In the genomic region with DNA sequence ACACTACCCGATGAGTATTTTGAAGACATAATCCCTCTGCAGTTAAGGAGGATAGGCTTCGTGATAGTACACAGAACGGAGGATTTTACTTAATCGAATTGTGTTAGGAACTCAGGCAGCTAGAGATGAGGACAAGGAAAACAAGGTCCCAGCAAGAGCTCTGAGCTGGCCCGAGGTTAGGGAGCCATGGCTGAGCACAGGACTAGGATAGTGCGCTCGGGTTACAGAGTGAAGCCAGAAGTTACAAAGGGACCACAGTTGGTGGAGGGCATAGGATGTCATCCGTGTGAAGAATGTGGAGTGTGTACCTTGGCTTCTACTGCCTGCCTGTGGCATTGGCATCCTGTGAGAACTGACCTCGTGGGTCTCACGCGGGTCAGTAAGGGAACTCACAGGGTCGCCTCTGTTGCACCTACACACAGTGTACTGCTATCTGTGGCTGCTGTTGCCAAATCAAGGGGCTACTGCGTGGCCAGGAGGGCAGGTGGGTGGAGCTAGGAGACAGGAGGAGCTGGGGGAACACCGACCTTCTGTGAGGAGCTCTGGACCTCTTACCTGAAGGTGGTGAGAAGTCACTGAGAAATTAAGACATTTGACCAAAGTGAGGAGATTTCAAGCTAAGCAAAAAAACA, we compare ENCODE assay signal across 8 mouse cellular contexts. TPM values are rescaled to one million over a fixed set of nuclear protein-coding genes. Genes with fewer than 3 reads are reported as not detected.
DNase-seq lines count a peak whose midpoint lies in the region; ATAC-seq lines count a peak whose summit lies in the region.

No protein-coding gene starts in this region.

- no peak for ATAC-seq in heart, embryonic 15.5 days (replicated peaks; ENCODE audit: insufficient number of reproducible peaks, insufficient read depth, low FRiP score, low read depth)
- ATAC-seq in embryonic facial prominence, embryonic 14.5 days (ENCODE audit: low read depth): peak; percentile 39
- peak; percentile 25; the same call in 1 of the 2 replicates for ATAC-seq in intestine, embryonic 14.5 days (replicated peaks; ENCODE audit: low FRiP score, low TSS enrichment, low read depth)
- ATAC-seq in midbrain, embryonic 16.5 days: peak; percentile 59
- no peak for ATAC-seq in activated CD4-positive, CD25-positive, alpha-beta regulatory T cell, adult 4 months

- H3K4me3 ChIP-seq in heart, embryonic 15.5 days: peak overlapping the region; percentile 43
- H3K4me3 ChIP-seq in embryonic facial prominence, embryonic 14.5 days (ENCODE audit: low read depth, low read length): peak overlapping the region; percentile 34
- H3K4me3 ChIP-seq in intestine, embryonic 14.5 days (ENCODE audit: low read depth, low read length): 0 out of 2 replicates have a peak overlapping the region, but pooled peaks have one; percentile 23
- peak overlapping the region; percentile 37 for H3K4me3 ChIP-seq in midbrain, embryonic 16.5 days (ENCODE audit: low read depth, low read length)

- H3K4me2 ChIP-seq in heart, embryonic 15.5 days: peak overlapping the region; percentile 72
- H3K4me2 ChIP-seq in embryonic facial prominence, embryonic 14.5 days (ENCODE audit: low read depth, low read length): peak overlapping the region; percentile 61
- H3K4me2 ChIP-seq in intestine, embryonic 14.5 days (ENCODE audit: low read length): peak overlapping the region; percentile 58
- peak overlapping the region; percentile 74 for H3K4me2 ChIP-seq in midbrain, embryonic 16.5 days (ENCODE audit: low read length)

- peak overlapping the region; percentile 73 for H3K27ac ChIP-seq in heart, embryonic 15.5 days
- peak overlapping the region; percentile 24; the same call in 1 of the 2 replicates for H3K27ac ChIP-seq in embryonic facial prominence, embryonic 14.5 days (replicated peaks; ENCODE audit: low read depth, low read length)
- peak overlapping the region; percentile 61; the same call in 1 of the 2 replicates for H3K27ac ChIP-seq in intestine, embryonic 14.5 days (ENCODE audit: low read depth)
- H3K27ac ChIP-seq in midbrain, embryonic 16.5 days (ENCODE audit: low read length): peak overlapping the region; percentile 74

- WGBS in heart, embryonic 15.5 days: 39% methylated on average over 14 of the region's 14 CpGs
- WGBS in embryonic facial prominence, embryonic 14.5 days: 41% methylated on average over 14 of the region's 14 CpGs
- 43% methylated on average over 14 of the region's 14 CpGs for WGBS in intestine, embryonic 14.5 days
- 53% methylated on average over 14 of the region's 14 CpGs for WGBS in midbrain, embryonic 16.5 days

- no peaks in the 10 kb centered on the region for H3K9me3 ChIP-seq in heart, embryonic 15.5 days (replicated peaks)
- no peaks in the 10 kb centered on the region for H3K9me3 ChIP-seq in embryonic facial prominence, embryonic 14.5 days (ENCODE audit: control insufficient read depth, low read length)
- no peaks in the 10 kb centered on the region for H3K9me3 ChIP-seq in intestine, embryonic 14.5 days (ENCODE audit: control insufficient read depth, low read length)
- no peaks in the 10 kb centered on the region for H3K9me3 ChIP-seq in midbrain, embryonic 16.5 days (replicated peaks; ENCODE audit: control insufficient read depth, low read length, poor library complexity, severe bottlenecking)

- no peak for DNase-seq in heart, adult 18-20 months
- no peak for DNase-seq in embryonic facial prominence, embryonic 14.5 days (ENCODE audit: low spot score)
- DNase-seq in intestine, embryonic 14.5 days (ENCODE audit: low spot score): no peak
- DNase-seq in right cerebral cortex, adult 18-20 months: no peak
- DNase-seq in adrenal gland, adult 8-10 months: no peak

- H3K27me3 ChIP-seq in heart, embryonic 15.5 days: no peaks in the 10 kb centered on the region
- 0 out of 2 replicates have a peak, but pooled peaks cover 3% of the 10 kb centered on the region for H3K27me3 ChIP-seq in embryonic facial prominence, embryonic 14.5 days (replicated peaks; ENCODE audit: control insufficient read depth, insufficient read depth, low read length)
- H3K27me3 ChIP-seq in intestine, embryonic 14.5 days (replicated peaks; ENCODE audit: control insufficient read depth, insufficient read depth, low read length): no peaks in the 10 kb centered on the region
- H3K27me3 ChIP-seq in midbrain, embryonic 16.5 days (ENCODE audit: control insufficient read depth, insufficient read depth, low read depth, low read length): no peaks in the 10 kb centered on the region; the same call in 1 of the 2 replicates

- H3K4me1 ChIP-seq in heart, embryonic 15.5 days (replicated peaks): peaks cover 20% of the 10 kb centered on the region
- peaks cover 13% of the 10 kb centered on the region; the same call in 1 of the 2 replicates for H3K4me1 ChIP-seq in embryonic facial prominence, embryonic 14.5 days (ENCODE audit: control insufficient read depth, insufficient read depth, low read length)
- H3K4me1 ChIP-seq in intestine, embryonic 14.5 days (replicated peaks; ENCODE audit: control insufficient read depth, insufficient read depth, low read length): peaks cover 17% of the 10 kb centered on the region
- H3K4me1 ChIP-seq in midbrain, embryonic 16.5 days (ENCODE audit: control insufficient read depth, insufficient read depth, low read length): peaks cover 7% of the 10 kb centered on the region; the same call in 1 of the 2 replicates

- peak overlapping the region; percentile 52 for H3K9ac ChIP-seq in heart, embryonic 15.5 days
- peak overlapping the region; percentile 62 for H3K9ac ChIP-seq in embryonic facial prominence, embryonic 14.5 days (ENCODE audit: low read depth, low read length)
- H3K9ac ChIP-seq in intestine, embryonic 14.5 days (ENCODE audit: low read length): peak overlapping the region; percentile 42
- peak overlapping the region; percentile 66 for H3K9ac ChIP-seq in midbrain, embryonic 16.5 days (ENCODE audit: low read depth, low read length)

- H3K36me3 ChIP-seq in heart, embryonic 15.5 days: no peaks in the 10 kb centered on the region
- H3K36me3 ChIP-seq in embryonic facial prominence, embryonic 14.5 days (ENCODE audit: control insufficient read depth, insufficient read depth, low read length): no peaks in the 10 kb centered on the region
- no peaks in the 10 kb centered on the region for H3K36me3 ChIP-seq in intestine, embryonic 14.5 days (ENCODE audit: control insufficient read depth, insufficient read depth, low read length)
- no peaks in the 10 kb centered on the region for H3K36me3 ChIP-seq in midbrain, embryonic 16.5 days (ENCODE audit: control insufficient read depth, insufficient read depth, low read length)

RNA-seq across cellular contexts. Expression of gene Tlr5, which starts 29.0 kb away (rescaled TPM):
- 1.8 and 2.4 TPM in 2 replicates for polyA plus RNA-seq in heart, embryonic 15.5 days (2015; fragmentation: Nextera tagmentation; extraction: Ambion mirVana)
- 1 to 10 TPM; 1.0 to 1.8 TPM for total RNA-seq in heart, adult 18-20 months (2021)
- 2.4 TPM in 2 replicates for polyA plus RNA-seq in embryonic facial prominence, embryonic 14.5 days (2014; fragmentation: Nextera tagmentation; extraction: Ambion mirVana)
- polyA plus RNA-seq in intestine, embryonic 14.5 days (2014; fragmentation: Nextera tagmentation; extraction: Ambion mirVana): 5.7 and 6.8 TPM in 2 replicates
- polyA plus RNA-seq in midbrain, embryonic 16.5 days (2015; fragmentation: Nextera tagmentation; extraction: Ambion mirVana): 0.06 and 0.20 TPM in 2 replicates
- under 1 TPM in 1 of 2 experiments, not detected in 1; 0.27 TPM for polyA plus RNA-seq in activated CD4-positive, CD25-positive, alpha-beta regulatory T cell, adult 4 months (2017; shearing (Covaris generic))
- 1 to 10 TPM in 1 of 4 experiments, under 1 TPM in 3; 0.61 to 2.5 (median 0.73) TPM for total RNA-seq in adrenal gland, adult 8-10 months (2022)

Comparison
In these comparisons a context has a peak if more than half of its experiments do, and no peak if none do; other contexts are left out.
1. ATAC-seq: peak in embryonic facial prominence, embryonic 14.5 days (single experiment), intestine, embryonic 14.5 days (single experiment) and midbrain, embryonic 16.5 days (single experiment); none in heart, embryonic 15.5 days (single experiment) and activated CD4-positive, CD25-positive, alpha-beta regulatory T cell, adult 4 months (single experiment).
2. H3K27ac ChIP-seq: peak in every context shown above with its lines; median percentile 74 in midbrain, embryonic 16.5 days; 73 in heart, embryonic 15.5 days; 61 in intestine, embryonic 14.5 days; 24 in embryonic facial prominence, embryonic 14.5 days.
3. Peak in every context shown above with its lines, with median percentiles within 50 percentile points of each other: H3K4me2 ChIP-seq, H3K4me3 ChIP-seq and H3K9ac ChIP-seq.